Mouse (Mus musculus) intestine, embryonic 15.5 days (tissue): ENCODE measurements around the gene Rabep1. TPM values are rescaled to one million over a fixed set of nuclear protein-coding genes. Genes with fewer than 3 reads are reported as not detected.

Source experiments
- polyA plus RNA-seq: library from polyadenylated mRNA; unstranded; fragments of >200 nt; fragmentation: Nextera tagmentation; extraction: Ambion mirVana; gene quantifications from 2 replicates; pipeline ENCODE4 v1.2.1, GENCODE M21; 2015

Rabep1 gene
- polyA plus RNA-seq, 1 experiment from 2014 or later: 53.9 TPM

Other genes with a start within 250 kb of the Rabep1 start
- gene 4930544D05Rik, start 228.9 kb upstream of the Rabep1 start, polyA plus RNA-seq: not detected in 2 replicates
- not detected in 2 replicates for gene Chrne, start 225.6 kb upstream of the Rabep1 start, polyA plus RNA-seq
- 0.21 and 0.24 TPM in 2 replicates for gene Gp1ba, start 205.7 kb upstream of the Rabep1 start, polyA plus RNA-seq
- 106 and 107 TPM in 2 replicates for gene Rnf167, start 197.5 kb upstream of the Rabep1 start, polyA plus RNA-seq
- gene Slc25a11, start 197.3 kb upstream of the Rabep1 start, polyA plus RNA-seq: 171 and 180 TPM in 2 replicates
- gene Pfn1, start 190.1 kb upstream of the Rabep1 start, polyA plus RNA-seq: 2,127 and 2,325 TPM in 2 replicates
- gene Eno3, start 187.6 kb upstream of the Rabep1 start, polyA plus RNA-seq: 12.1 and 15.6 TPM in 2 replicates
- 132 and 154 TPM in 2 replicates for gene Spag7, start 175.4 kb upstream of the Rabep1 start, polyA plus RNA-seq
- gene Camta2, start 156.7 kb upstream of the Rabep1 start, polyA plus RNA-seq: 12.1 and 13.5 TPM in 2 replicates
- 1.4 and 1.5 TPM in 2 replicates for gene Inca1, start 144.6 kb upstream of the Rabep1 start, polyA plus RNA-seq
- 4.4 TPM in 2 replicates for gene Kif1c, start 144.2 kb upstream of the Rabep1 start, polyA plus RNA-seq
- 5.3 and 6.2 TPM in 2 replicates for gene Zfp3, start 80.6 kb upstream of the Rabep1 start, polyA plus RNA-seq
- 0.70 and 0.88 TPM in 2 replicates for gene Scimp, start 32.2 kb upstream of the Rabep1 start, polyA plus RNA-seq
- gene Nup88, start 125.2 kb downstream of the Rabep1 start, polyA plus RNA-seq: 100 and 104 TPM in 2 replicates
- 63.3 and 66.7 TPM in 2 replicates for gene Rpain, start 125.4 kb downstream of the Rabep1 start, polyA plus RNA-seq
- 360 and 393 TPM in 2 replicates for gene C1qbp, start 138.2 kb downstream of the Rabep1 start, polyA plus RNA-seq
- 15.0 and 16.0 TPM in 2 replicates for gene Dhx33, start 159.7 kb downstream of the Rabep1 start, polyA plus RNA-seq
- gene Mis12, start 174.8 kb downstream of the Rabep1 start, polyA plus RNA-seq: 34.3 and 35.5 TPM in 2 replicates
- gene Derl2, start 175.1 kb downstream of the Rabep1 start, polyA plus RNA-seq: 63.4 and 71.8 TPM in 2 replicates
- gene 6330403K07Rik, start 188.7 kb downstream of the Rabep1 start, polyA plus RNA-seq: 67.9 and 76.7 TPM in 2 replicates